Mouse (Mus musculus): ENCODE results near the gene Defb29. TPM values are rescaled to one million over a fixed set of nuclear protein-coding genes. Genes with fewer than 3 reads are reported as not detected.

Gene Defb29
- total RNA-seq, 2 experiments from 2014 or later, result not detected

DNA sequence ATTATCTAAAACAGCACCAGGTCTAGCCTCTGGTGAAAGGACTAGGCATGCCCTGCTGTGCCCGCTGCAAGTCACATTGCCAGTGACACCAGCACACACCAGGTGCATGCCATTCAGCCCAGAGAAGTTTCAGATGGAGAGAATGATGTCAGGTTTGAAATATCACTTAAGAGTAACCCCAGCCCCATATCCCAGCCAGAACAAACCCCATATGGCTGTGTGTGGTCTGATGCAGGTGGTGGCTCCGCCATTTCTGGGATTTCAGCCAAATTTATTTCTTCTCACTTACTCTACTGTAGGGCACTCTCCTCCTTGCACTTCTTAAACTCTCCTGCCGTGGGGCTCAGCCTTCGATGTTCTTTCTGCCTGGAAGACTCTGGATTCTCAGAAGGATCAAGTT lies 23.8 kb downstream of the Defb29 start:
- intact Hi-C loops (cut with DNase I), result no loop called here
- no peak for DNase-seq (ENCODE audit: extremely low spot score in 1 of 2, low spot score in 2 of 2)

DNA sequence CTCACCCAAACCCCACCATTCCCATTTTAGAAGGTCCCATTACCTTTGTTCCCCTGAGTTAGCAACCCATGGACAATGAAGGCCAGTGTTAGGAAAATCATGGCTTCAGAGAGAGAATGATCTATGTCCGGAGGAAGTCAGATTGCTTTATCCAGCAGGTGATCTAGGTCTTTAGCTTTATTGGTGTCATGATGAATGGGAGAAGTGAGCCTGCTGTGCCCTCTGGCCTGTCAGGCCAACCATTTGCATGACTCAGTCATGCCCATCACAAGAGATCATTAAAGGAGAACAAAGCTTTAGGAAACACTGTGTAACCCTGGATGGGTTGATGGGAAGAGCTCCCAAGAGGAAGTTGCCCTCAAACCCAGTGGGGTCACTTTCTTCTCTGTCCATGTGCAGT lies 28.3 kb downstream of the Defb29 start, which contains the start of gene Defb26:
TSS of gene Defb26 (minus strand) at position 101 of the 400 bp plus-strand sequence.
- intact Hi-C loops (cut with DNase I), result no loop called here
- DNase-seq (ENCODE audit: extremely low spot score in 1 of 2, low spot score in 2 of 2), result no peak

DNA sequence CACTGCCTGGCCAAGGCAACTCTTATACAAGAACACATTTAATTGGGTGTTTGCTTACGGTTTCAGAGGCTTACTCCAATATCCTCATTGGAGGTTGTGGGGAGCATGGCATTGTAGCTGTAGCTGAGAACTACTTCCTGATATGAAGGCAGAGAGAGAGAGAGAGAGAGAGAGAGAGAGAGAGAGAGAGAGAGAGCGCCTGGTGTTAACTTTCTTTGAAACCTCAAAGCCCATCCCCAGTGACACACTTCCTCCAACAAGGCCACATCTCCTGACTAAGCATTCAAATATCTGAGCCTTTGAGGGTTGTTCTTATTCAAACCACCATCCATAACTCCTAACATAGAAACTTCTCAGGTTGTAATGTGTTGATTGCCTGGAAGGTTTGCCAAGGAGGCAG lies 35.9 kb downstream of the Defb29 start:
- intact Hi-C loops (cut with DNase I), result no loop called here
- DNase-seq (ENCODE audit: extremely low spot score in 1 of 2, low spot score in 2 of 2), result no peak

DNA sequence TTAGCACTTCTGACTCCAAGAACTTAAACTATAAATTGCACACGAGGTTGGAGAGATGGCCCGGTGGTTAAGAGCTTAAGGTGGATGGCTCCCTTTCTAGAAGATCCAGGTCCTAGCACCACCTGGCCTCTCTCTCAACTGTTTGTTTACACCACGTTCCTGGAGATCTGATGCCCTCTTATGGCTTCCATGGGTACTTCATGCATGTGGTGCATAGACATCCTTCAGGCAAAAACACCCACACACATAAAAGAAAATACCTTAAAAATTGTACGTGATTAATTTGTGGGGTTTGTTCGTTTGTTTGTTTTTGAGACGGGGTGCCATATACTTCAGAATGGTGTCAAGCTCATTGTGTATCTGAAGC lies 39.1 kb downstream of the Defb29 start:
- no peak for DNase-seq (ENCODE audit: extremely low spot score in 1 of 2, low spot score in 2 of 2)
- intact Hi-C loops (cut with DNase I), result no loop called here

DNA sequence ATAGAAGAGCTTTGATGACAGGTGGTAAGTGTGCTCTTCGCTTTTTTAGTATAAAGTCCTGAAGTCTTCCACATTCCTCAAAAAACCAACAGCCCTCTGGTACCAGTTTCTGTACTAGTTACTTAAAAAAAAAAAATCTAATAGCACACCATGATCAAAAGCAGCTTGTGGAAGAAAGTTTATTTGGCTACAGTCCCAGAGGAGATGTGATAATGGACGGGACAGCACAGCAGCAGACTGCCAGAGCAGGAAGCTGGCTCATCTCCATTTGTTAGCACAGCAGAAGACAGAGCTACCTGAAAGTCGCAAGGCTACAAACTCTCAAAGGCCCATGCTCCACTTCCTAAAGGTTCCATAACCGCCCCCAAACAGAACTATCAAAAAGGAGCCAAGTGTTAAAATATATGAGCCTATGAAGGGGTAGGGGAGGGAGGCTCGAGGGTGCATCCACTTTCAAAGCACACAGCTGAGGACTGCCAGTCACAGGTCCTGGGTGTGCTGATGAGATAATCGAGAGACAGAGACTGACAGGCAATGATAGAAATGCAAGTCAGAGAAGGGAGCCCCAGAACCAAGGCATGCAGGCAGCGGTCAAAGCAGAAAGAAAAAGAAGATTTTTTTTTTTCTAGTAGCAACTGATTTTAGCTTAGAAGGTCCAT lies 39.6 kb downstream of the Defb29 start:
- intact Hi-C loops (cut with DNase I), result no loop called here
- DNase-seq (ENCODE audit: extremely low spot score in 1 of 2, low spot score in 2 of 2), result no peak

DNA sequence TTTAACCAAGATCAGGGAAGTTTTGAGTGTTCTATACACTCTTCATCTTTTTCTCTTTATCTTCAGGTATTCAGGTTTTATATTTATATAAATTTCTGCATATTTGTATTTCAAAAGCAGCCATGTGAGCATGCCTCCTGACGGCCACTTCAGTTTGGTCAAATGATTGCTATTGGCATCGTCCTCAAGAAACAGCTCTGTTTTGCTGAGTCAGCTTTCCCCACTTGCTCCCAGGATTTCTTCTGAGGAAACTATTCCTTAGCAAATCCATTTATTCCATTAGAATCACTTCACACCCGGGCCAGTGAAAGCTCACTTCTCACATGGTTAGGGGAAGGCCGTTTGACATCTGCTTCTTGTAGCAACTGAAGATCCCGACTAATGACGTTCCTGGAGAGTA lies 41.9 kb downstream of the Defb29 start:
- no peak for DNase-seq (ENCODE audit: extremely low spot score in 1 of 2, low spot score in 2 of 2)

DNA sequence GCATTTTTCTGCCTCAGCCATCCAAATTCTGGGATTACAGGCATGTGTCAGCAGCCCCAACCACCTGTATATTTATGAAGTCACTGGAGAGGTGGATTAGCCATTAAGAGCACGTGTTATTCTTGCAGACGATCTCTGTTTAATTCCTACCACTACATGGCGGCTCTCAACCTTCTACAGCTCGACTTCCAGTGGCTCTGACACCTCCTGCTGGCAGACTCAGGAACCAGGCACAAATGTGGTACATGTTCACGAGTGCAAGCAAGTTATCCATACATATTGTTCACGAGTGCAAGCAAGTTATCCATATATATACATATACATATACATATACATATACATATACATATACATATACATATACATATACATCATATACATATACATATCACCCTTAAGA lies 46.7 kb downstream of the Defb29 start:
- intact Hi-C loops (cut with DNase I), result no loop called here
- no peak for DNase-seq (ENCODE audit: extremely low spot score in 1 of 2, low spot score in 2 of 2)

More for the DNA sequence above, 41.9 kb downstream of the Defb29 start:
- intact Hi-C loops (cut with DNase I), result no loop called here

GRCm38 (mm10) chr2:152490038-152490437 lies 49.9 kb downstream of the Defb29 start, which contains the start of gene Defb22:
Gene Defb22, minus strand, starts transcription at chr2:152490138.
- intact Hi-C loops (cut with DNase I), result no loop called here
- DNase-seq (ENCODE audit: extremely low spot score in 1 of 2, low spot score in 2 of 2), result no peak

Other genes starting within 250 kb of the Defb29 start
- 10 to 100 TPM; 42.8 to 46.9 TPM for gene Tbc1d20, start 246.3 kb downstream of the Defb29 start, total RNA-seq (2021)
- 100 to 1,000 TPM; 106 to 107 TPM for gene Rbck1, start 207.4 kb downstream of the Defb29 start, total RNA-seq (2021)
- gene Trib3, start 196.1 kb downstream of the Defb29 start, total RNA-seq (2021), result 1 to 10 TPM in 1 of 2 experiments, under 1 TPM in 1; 0.49 to 1.0 TPM
- gene Nrsn2, start 163.5 kb downstream of the Defb29 start, total RNA-seq (2021), result 10 to 100 TPM; 37.5 to 53.4 TPM
- 10 to 100 TPM; 35.3 to 38.0 TPM for gene Sox12, start 142.0 kb downstream of the Defb29 start, total RNA-seq (2021)
- gene Zcchc3, start 125.1 kb downstream of the Defb29 start, total RNA-seq (2021), result 10 to 100 TPM; 10.6 to 10.9 TPM
- gene 6820408C15Rik, start 124.5 kb downstream of the Defb29 start, total RNA-seq (2021), result 1 to 10 TPM; 3.4 to 3.7 TPM
- gene Defb23, start 75.5 kb downstream of the Defb29 start, total RNA-seq (2021), result not detected
- gene Defb20, start 63.0 kb downstream of the Defb29 start, total RNA-seq (2021), result not detected
- not detected for gene Defb22, start 50.0 kb downstream of the Defb29 start, total RNA-seq (2021)
- not detected for gene Defb26, start 28.4 kb downstream of the Defb29 start, total RNA-seq (2021)
- gene Defb28, start 21.8 kb downstream of the Defb29 start, total RNA-seq (2021), result not detected
- not detected for gene Gm17416, start 29.2 kb upstream of the Defb29 start, total RNA-seq (2021)
- not detected for gene Defb21, start 32.6 kb upstream of the Defb29 start, total RNA-seq (2021)
- not detected for gene Defb19, start 40.2 kb upstream of the Defb29 start, total RNA-seq (2021)
- gene Defb45, start 59.3 kb upstream of the Defb29 start, total RNA-seq (2021), result not detected
- gene Defb36, start 64.2 kb upstream of the Defb29 start, total RNA-seq (2021), result not detected
- not detected for gene Defb25, start 83.0 kb upstream of the Defb29 start, total RNA-seq (2021)
- gene Rem1, start 86.9 kb upstream of the Defb29 start, total RNA-seq (2021), result 1 to 10 TPM; 1.5 TPM
- 100 to 1,000 TPM in 1 of 2 experiments, 10 to 100 TPM in 1; 99.7 to 115 TPM for gene H13, start 129.4 kb upstream of the Defb29 start, total RNA-seq (2021)
- gene Mcts2, start 146.9 kb upstream of the Defb29 start, total RNA-seq (2021), result 10 to 100 TPM; 22.9 to 28.1 TPM
- 10 to 100 TPM; 20.6 to 24.5 TPM for gene Id1, start 196.2 kb upstream of the Defb29 start, total RNA-seq (2021)
- gene Cox4i2, start 214.1 kb upstream of the Defb29 start, total RNA-seq (2021), result 1 to 10 TPM; 1.7 to 1.8 TPM

All from left cerebral cortex, postnatal 10 days (tissue).